Mouse (Mus musculus) hindbrain, embryonic 15.5 days (tissue): ENCODE results near the gene Btbd35f18. TPM values are rescaled to one million over a fixed set of nuclear protein-coding genes. Genes with fewer than 3 reads are reported as not detected.
"Not testable (repeated sequence)": the region's sequence is repeated elsewhere in the genome, so short reads cannot be mapped to it uniquely, and the experiment has no call there.

Source experiments
- ATAC-seq: fragments of 200-750 bp; cut with Nextera tagmentation; 2 replicates; pipeline ENCODE4 v1.8.0; 2017; ENCODE audit warnings: low read depth, moderate number of reproducible peaks, moderate TSS enrichment; ENCODE audit not compliant: low FRiP score
- H3K27ac ChIP-seq: fragments of 300-500 bp; sonication (generic); replicated peaks from 2 replicates; pipeline ENCODE4 v1.5.1; 2015; ENCODE audit warnings: mild to moderate bottlenecking, inconsistent platforms
- H3K27me3 ChIP-seq: fragments of 300-500 bp; sonication (generic); 2 replicates; pipeline ENCODE4 v1.6.1; 2015; ENCODE audit warnings: control low read depth, inconsistent platforms
- H3K36me3 ChIP-seq: fragments of 300-500 bp; sonication (generic); 2 replicates; pipeline ENCODE4 v1.6.1; 2015; ENCODE audit warnings: control low read depth, inconsistent platforms
- H3K4me1 ChIP-seq: fragments of 300-500 bp; sonication (generic); replicated peaks from 2 replicates; pipeline ENCODE4 v1.6.1; 2015; ENCODE audit warnings: control low read depth, inconsistent platforms
- H3K4me2 ChIP-seq: fragments of 300-500 bp; sonication (generic); 2 replicates; pipeline ENCODE4 v1.6.1; 2015; ENCODE audit warnings: moderate library complexity, mild to moderate bottlenecking, inconsistent platforms
- H3K4me3 ChIP-seq: fragments of 300-500 bp; sonication (generic); 2 replicates; pipeline ENCODE4 v1.5.1; 2015; ENCODE audit warnings: mild to moderate bottlenecking, inconsistent platforms
- H3K9ac ChIP-seq: fragments of 300-500 bp; sonication (generic); 2 replicates; pipeline ENCODE4 v1.6.1; 2015; ENCODE audit warnings: inconsistent platforms
- H3K9me3 ChIP-seq: fragments of 300-500 bp; sonication (generic); 2 replicates; pipeline ENCODE4 v1.6.1; 2016; ENCODE audit warnings: control low read depth, inconsistent platforms
- WGBS: fragments of 180-500 bp; shearing (Covaris S2); methylation state at CpG from one replicate; pipeline ENCODE4 v1.1.7; 2015; 5-methylcytosine and 5-hydroxymethylcytosine counted together
- polyA plus RNA-seq: library from polyadenylated mRNA; unstranded; fragments of >200 nt; fragmentation: Nextera tagmentation; extraction: Ambion mirVana; gene quantifications from 2 replicates; pipeline ENCODE4 v1.2.1, GENCODE M21; 2015

Gene Btbd35f18
- polyA plus RNA-seq, result not detected in 2 replicates

DNA sequence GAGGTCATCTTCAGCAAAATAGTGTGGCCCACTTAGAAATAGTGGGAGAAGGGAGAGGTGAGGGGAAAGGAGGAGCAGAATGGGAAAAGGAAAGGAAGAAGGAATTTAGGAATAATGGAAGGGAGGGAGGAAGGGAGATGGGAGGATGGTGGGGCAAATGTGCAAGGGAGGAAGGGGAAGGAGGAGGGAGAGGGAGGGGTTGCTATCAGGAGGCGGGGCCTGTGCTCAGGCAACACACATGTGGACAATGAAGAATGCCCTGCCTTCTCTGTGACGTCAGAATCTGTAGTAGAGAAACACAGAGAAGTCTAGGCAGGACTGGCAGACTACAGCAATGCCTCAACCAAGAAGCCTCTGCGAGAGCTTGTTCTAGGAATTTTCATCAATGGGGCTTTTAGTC lies at the start of gene Btbd35f18:
Gene Btbd35f18 (plus strand): TSS at position 301 of the 400 bp plus-strand sequence.
- H3K4me3 ChIP-seq, H3K36me3 ChIP-seq, H3K9me3 ChIP-seq, ATAC-seq, H3K4me2 ChIP-seq, H3K27me3 ChIP-seq, H3K27ac ChIP-seq, H3K9ac ChIP-seq, H3K4me1 ChIP-seq: not testable (repeated sequence)
- WGBS, result no CpG with 5 or more reads among the region's 3 CpGs

Other genes starting within 250 kb of the Btbd35f18 start
- not detected in 2 replicates for gene Btbd35f10, start 52.7 kb downstream of the Btbd35f18 start, polyA plus RNA-seq